Mouse (Mus musculus): ENCODE measurements around the gene Lrrc1.

DNA sequence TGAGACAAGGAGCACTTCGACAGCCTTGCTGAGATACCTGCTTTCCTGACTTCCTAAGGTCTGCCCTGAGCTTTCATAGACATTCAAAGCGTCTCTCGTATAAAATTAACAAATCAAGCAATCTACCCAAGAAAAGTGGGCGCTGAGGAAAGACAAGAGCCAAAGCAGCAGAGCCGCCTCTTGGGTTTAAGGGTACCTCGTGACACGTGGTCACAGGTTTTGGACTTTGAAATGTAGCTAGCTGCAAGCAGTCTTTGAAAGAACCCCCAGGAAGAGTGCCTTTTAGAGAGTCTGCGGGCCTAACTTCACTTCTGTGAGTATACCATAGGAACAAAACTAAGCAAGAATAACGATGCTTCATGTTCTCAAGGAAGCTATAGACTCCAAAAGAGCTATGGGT is 160.0 kb downstream of the Lrrc1 start:
- TF ChIP-seq POLR2A (IDR thresholded peaks at IDR 0.05; ENCODE audit: insufficient read depth, low read depth, low read length) (no peak), EP300 (IDR thresholded peaks at IDR 0.05; ENCODE audit: insufficient read depth, low read depth, low read length) (no peak)

All from heart, adult 2 months (tissue).